Mouse (Mus musculus): ENCODE results near the gene Acap1. TPM values are rescaled to one million over a fixed set of nuclear protein-coding genes. Genes with fewer than 3 reads are reported as not detected.
A peak's percentile ranks its signal among the peaks of the same experiment; 100 is the strongest.

Acap1 gene
- polyA plus RNA-seq, 1 experiment from 2014 or later = 8.7 TPM

GRCm38 (mm10) chr11:69900471-69901405 lies 5.4 kb upstream of the Acap1 start, which contains the start of the genes 2810408A11Rik and Neurl4:
Gene 2810408A11Rik, minus strand, starts transcription at chr11:69900987.
Gene Neurl4, plus strand, starts transcription at chr11:69901072.
- peak within 1 kb of the TSS; percentile 94 for H3K4me2 ChIP-seq
- H3K27ac ChIP-seq (ENCODE audit: low read depth, low read length) = peak within 1 kb of the TSS; percentile 98
- peak within 1 kb of the TSS; percentile 91 for H3K9ac ChIP-seq (ENCODE audit: low read depth, low read length)
- peaks cover 22% of the 10 kb centered on the region for H3K4me1 ChIP-seq (replicated peaks; ENCODE audit: control insufficient read depth, insufficient read depth, low read length)
- ATAC-seq (replicated peaks; ENCODE audit: low FRiP score) (peak; percentile 92), DNase-seq (ENCODE audit: low spot score) (peak; percentile 90)
- no peaks in the 10 kb centered on the region for H3K9me3 ChIP-seq (ENCODE audit: control insufficient read depth, low read length)
- peak within 1 kb of the TSS; percentile 85 for H3K4me3 ChIP-seq (ENCODE audit: low read depth, low read length)
- no peaks in the 10 kb centered on the region for H3K27me3 ChIP-seq (replicated peaks; ENCODE audit: control insufficient read depth, insufficient read depth, low read length)
- WGBS = under 1% methylated on average over 38 of the region's 38 CpGs
- peaks cover 21% of the 10 kb centered on the region for H3K36me3 ChIP-seq (ENCODE audit: control insufficient read depth, insufficient read depth, low read length)

GRCm38 (mm10) chr11:69899870-69900269 lies 4.5 kb upstream of the Acap1 start:
- peaks cover 16% of the 10 kb centered on the region for H3K36me3 ChIP-seq (ENCODE audit: control insufficient read depth, insufficient read depth, low read length)
- H3K4me3 ChIP-seq (ENCODE audit: low read depth, low read length) = peak overlapping the region; percentile 85
- H3K4me1 ChIP-seq (replicated peaks; ENCODE audit: control insufficient read depth, insufficient read depth, low read length) = peaks cover 30% of the 10 kb centered on the region

GRCm38 (mm10) chr11:69894671-69895070 lies 668 bp downstream of the Acap1 start:
- Histone ChIP-seq H3K27me3 (replicated peaks; ENCODE audit: control insufficient read depth, insufficient read depth, low read length) (no peaks in the 10 kb centered on the region), H3K36me3 (ENCODE audit: control insufficient read depth, insufficient read depth, low read length) (no peaks in the 10 kb centered on the region), H3K9me3 (ENCODE audit: control insufficient read depth, low read length) (no peaks in the 10 kb centered on the region), H3K4me3 (ENCODE audit: low read depth, low read length) (no peak overlapping the region), H3K4me2 (peak overlapping the region; percentile 45), H3K4me1 (replicated peaks; ENCODE audit: control insufficient read depth, insufficient read depth, low read length) (peaks cover 21% of the 10 kb centered on the region), H3K27ac (ENCODE audit: low read depth, low read length) (0 out of 2 replicates have a peak overlapping the region, but pooled peaks have one; percentile 13), H3K9ac (ENCODE audit: low read depth, low read length) (no peak overlapping the region)
- no peak for DNase-seq (ENCODE audit: low spot score)
- WGBS = 39% methylated on average over 5 of the region's 5 CpGs
- 0 out of 2 replicates have a peak, but pooled peaks have one; percentile 15 for ATAC-seq (replicated peaks; ENCODE audit: low FRiP score)

More at GRCm38 (mm10) chr11:69899870-69900269, 4.5 kb upstream of the Acap1 start:
- H3K27me3 ChIP-seq (replicated peaks; ENCODE audit: control insufficient read depth, insufficient read depth, low read length) = no peaks in the 10 kb centered on the region
- no peak overlapping the region; the same call in 1 of the 2 replicates for H3K9ac ChIP-seq (ENCODE audit: low read depth, low read length)
- no peaks in the 10 kb centered on the region for H3K9me3 ChIP-seq (ENCODE audit: control insufficient read depth, low read length)
- H3K27ac ChIP-seq (ENCODE audit: low read depth, low read length) = no peak overlapping the region
- H3K4me2 ChIP-seq = peak overlapping the region; percentile 94
- 37% methylated on average over 4 of the region's 4 CpGs for WGBS
- ATAC-seq (replicated peaks; ENCODE audit: low FRiP score) (no peak), DNase-seq (ENCODE audit: low spot score) (no peak)

GRCm38 (mm10) chr11:69891482-69891881 lies 3.9 kb downstream of the Acap1 start:
- ATAC-seq (replicated peaks; ENCODE audit: low FRiP score) (no peak), DNase-seq (ENCODE audit: low spot score) (no peak)
- Histone ChIP-seq H3K4me2 (no peak overlapping the region), H3K4me1 (replicated peaks; ENCODE audit: control insufficient read depth, insufficient read depth, low read length) (peaks cover 32% of the 10 kb centered on the region), H3K9ac (ENCODE audit: low read depth, low read length) (no peak overlapping the region), H3K9me3 (ENCODE audit: control insufficient read depth, low read length) (no peaks in the 10 kb centered on the region), H3K4me3 (ENCODE audit: low read depth, low read length) (no peak overlapping the region), H3K27me3 (replicated peaks; ENCODE audit: control insufficient read depth, insufficient read depth, low read length) (no peaks in the 10 kb centered on the region), H3K36me3 (ENCODE audit: control insufficient read depth, insufficient read depth, low read length) (no peaks in the 10 kb centered on the region), H3K27ac (ENCODE audit: low read depth, low read length) (no peak overlapping the region)
- 51% methylated on average over 4 of the region's 4 CpGs for WGBS

- DNase-seq (ENCODE audit: low spot score) (no peak), ATAC-seq (replicated peaks; ENCODE audit: low FRiP score) (peak; percentile 94)
- Histone ChIP-seq H3K27me3 (replicated peaks; ENCODE audit: control insufficient read depth, insufficient read depth, low read length) (no peaks in the 10 kb centered on the region), H3K4me1 (replicated peaks; ENCODE audit: control insufficient read depth, insufficient read depth, low read length) (peaks cover 25% of the 10 kb centered on the region), H3K9ac (ENCODE audit: low read depth, low read length) (peak overlapping the region; percentile 47), H3K4me3 (ENCODE audit: low read depth, low read length) (0 out of 2 replicates have a peak overlapping the region, but pooled peaks have one; percentile 5), H3K4me2 (peak overlapping the region; percentile 57), H3K9me3 (ENCODE audit: control insufficient read depth, low read length) (no peaks in the 10 kb centered on the region), H3K36me3 (ENCODE audit: control insufficient read depth, insufficient read depth, low read length) (no peaks in the 10 kb centered on the region), H3K27ac (ENCODE audit: low read depth, low read length) (peak overlapping the region; percentile 86)
- 36% methylated on average over 8 of the region's 8 CpGs for WGBS
Observed at GRCm38 (mm10) chr11:69886907-69887635, 8.3 kb downstream of the Acap1 start.

- Histone ChIP-seq H3K4me2 (no peak overlapping the region; the same call in 1 of the 2 replicates), H3K4me1 (replicated peaks; ENCODE audit: control insufficient read depth, insufficient read depth, low read length) (peaks cover 39% of the 10 kb centered on the region), H3K27ac (ENCODE audit: low read depth, low read length) (no peak overlapping the region), H3K9me3 (ENCODE audit: control insufficient read depth, low read length) (no peaks in the 10 kb centered on the region), H3K27me3 (replicated peaks; ENCODE audit: control insufficient read depth, insufficient read depth, low read length) (no peaks in the 10 kb centered on the region), H3K9ac (ENCODE audit: low read depth, low read length) (no peak overlapping the region), H3K36me3 (ENCODE audit: control insufficient read depth, insufficient read depth, low read length) (no peaks in the 10 kb centered on the region), H3K4me3 (ENCODE audit: low read depth, low read length) (no peak overlapping the region)
- 81% methylated on average over 8 of the region's 8 CpGs for WGBS
- DNase-seq (ENCODE audit: low spot score) (no peak), ATAC-seq (replicated peaks; ENCODE audit: low FRiP score) (no peak)
Observed at GRCm38 (mm10) chr11:69884663-69885062, 10.7 kb downstream of the Acap1 start.

GRCm38 (mm10) chr11:69884240-69884639 lies 11.1 kb downstream of the Acap1 start:
- no peak for ATAC-seq (replicated peaks; ENCODE audit: low FRiP score)
- Histone ChIP-seq H3K4me1 (replicated peaks; ENCODE audit: control insufficient read depth, insufficient read depth, low read length) (peaks cover 43% of the 10 kb centered on the region), H3K27me3 (replicated peaks; ENCODE audit: control insufficient read depth, insufficient read depth, low read length) (no peaks in the 10 kb centered on the region), H3K36me3 (ENCODE audit: control insufficient read depth, insufficient read depth, low read length) (no peaks in the 10 kb centered on the region), H3K4me2 (no peak overlapping the region; the same call in 1 of the 2 replicates), H3K9me3 (ENCODE audit: control insufficient read depth, low read length) (no peaks in the 10 kb centered on the region), H3K27ac (ENCODE audit: low read depth, low read length) (0 out of 2 replicates have a peak overlapping the region, but pooled peaks have one; percentile 22), H3K9ac (ENCODE audit: low read depth, low read length) (no peak overlapping the region; the same call in 1 of the 2 replicates), H3K4me3 (ENCODE audit: low read depth, low read length) (no peak overlapping the region)
- 77% methylated on average over 9 of the region's 9 CpGs for WGBS
- DNase-seq (ENCODE audit: low spot score) = no peak

GRCm38 (mm10) chr11:69883527-69884151 lies 11.7 kb downstream of the Acap1 start:
- Histone ChIP-seq H3K4me1 (replicated peaks; ENCODE audit: control insufficient read depth, insufficient read depth, low read length) (peaks cover 49% of the 10 kb centered on the region), H3K36me3 (ENCODE audit: control insufficient read depth, insufficient read depth, low read length) (no peaks in the 10 kb centered on the region)
- 87% methylated on average over 8 of the region's 8 CpGs for WGBS

More at GRCm38 (mm10) chr11:69883527-69884151, 11.7 kb downstream of the Acap1 start:
- Histone ChIP-seq H3K27me3 (replicated peaks; ENCODE audit: control insufficient read depth, insufficient read depth, low read length) (no peaks in the 10 kb centered on the region), H3K4me2 (no peak overlapping the region), H3K9me3 (ENCODE audit: control insufficient read depth, low read length) (no peaks in the 10 kb centered on the region), H3K4me3 (ENCODE audit: low read depth, low read length) (no peak overlapping the region), H3K9ac (ENCODE audit: low read depth, low read length) (no peak overlapping the region; the same call in 1 of the 2 replicates), H3K27ac (ENCODE audit: low read depth, low read length) (0 out of 2 replicates have a peak overlapping the region, but pooled peaks have one; percentile 22)
- ATAC-seq (replicated peaks; ENCODE audit: low FRiP score) (no peak), DNase-seq (ENCODE audit: low spot score) (no peak)

Measured in liver, embryonic 11.5 days (tissue).